Mouse (Mus musculus) mesoderm, embryonic 11.5 days (tissue): ENCODE measurements around the gene Olfr695.
"Not testable (repeated sequence)": the region's sequence is repeated elsewhere in the genome, so short reads cannot be mapped to it uniquely, and the experiment has no call there.

ENCODE experiments used
- DNase-seq: peaks from one replicate; pipeline ENCODE4 v3.0.0-alpha.2; 2012; ENCODE audit warnings: low read depth, low spot score

Olfr695 gene

DNA sequence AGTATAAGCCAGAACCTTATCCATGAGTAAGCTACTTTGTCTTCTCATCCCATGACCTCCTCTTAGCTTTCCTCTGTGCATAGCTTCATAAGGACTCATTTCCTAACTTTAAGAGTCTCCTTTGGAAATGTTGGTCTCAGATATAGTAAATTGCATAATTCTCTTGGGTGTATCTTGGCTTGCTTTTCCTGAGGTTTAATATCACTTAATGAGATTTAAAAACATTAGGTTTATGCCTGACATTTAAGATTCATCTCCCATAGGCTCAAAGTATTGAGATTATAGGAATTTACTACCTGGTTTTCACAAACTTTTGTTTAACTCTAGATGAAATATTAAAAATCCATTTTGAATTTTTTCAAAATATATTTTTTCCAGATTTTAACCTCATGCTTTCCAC lies at the start of gene Olfr695:
Olfr695 (minus strand) TSS at position 101 of the 400 bp plus-strand sequence.
- no peak for DNase-seq

DNA sequence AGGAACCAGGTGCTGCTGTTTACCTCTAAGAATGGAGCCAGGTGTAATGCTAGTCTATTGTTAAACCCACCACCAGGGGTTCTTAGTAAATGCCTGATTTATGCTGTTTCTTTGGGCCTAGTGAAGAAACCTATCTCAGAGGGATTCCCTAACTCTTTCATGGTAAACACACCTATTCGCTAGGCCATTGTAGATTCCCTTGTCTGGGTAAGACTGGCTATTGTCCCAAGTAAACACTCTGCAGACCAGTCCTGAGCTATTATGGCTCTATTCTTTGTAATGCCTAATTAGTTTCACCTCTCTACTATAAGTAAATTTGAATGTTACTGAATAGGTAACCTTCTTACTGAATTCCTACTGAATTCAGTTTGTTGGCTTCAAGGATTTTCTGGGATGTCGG lies 44.8 kb upstream of the Olfr695 start:
- DNase-seq = not testable (repeated sequence)

DNA sequence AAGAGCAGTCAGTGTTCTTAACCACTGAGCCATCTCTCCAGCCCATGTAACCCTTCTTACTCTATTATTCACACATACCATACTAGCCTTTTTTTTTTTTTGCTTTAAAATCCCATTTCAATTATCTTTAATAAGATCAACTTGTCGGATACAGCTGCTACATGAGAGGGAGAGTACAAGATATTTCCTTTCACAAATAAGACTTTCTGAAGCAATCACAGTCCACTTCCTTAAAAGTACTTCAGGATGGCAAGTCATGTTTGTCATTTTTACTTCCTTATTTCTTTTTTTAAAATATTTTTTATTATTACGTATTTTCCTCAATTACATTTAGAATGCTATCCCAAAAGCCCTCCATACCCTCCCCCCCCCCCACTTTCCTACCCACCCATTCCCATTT lies 42.6 kb upstream of the Olfr695 start:
- no peak for DNase-seq

DNA sequence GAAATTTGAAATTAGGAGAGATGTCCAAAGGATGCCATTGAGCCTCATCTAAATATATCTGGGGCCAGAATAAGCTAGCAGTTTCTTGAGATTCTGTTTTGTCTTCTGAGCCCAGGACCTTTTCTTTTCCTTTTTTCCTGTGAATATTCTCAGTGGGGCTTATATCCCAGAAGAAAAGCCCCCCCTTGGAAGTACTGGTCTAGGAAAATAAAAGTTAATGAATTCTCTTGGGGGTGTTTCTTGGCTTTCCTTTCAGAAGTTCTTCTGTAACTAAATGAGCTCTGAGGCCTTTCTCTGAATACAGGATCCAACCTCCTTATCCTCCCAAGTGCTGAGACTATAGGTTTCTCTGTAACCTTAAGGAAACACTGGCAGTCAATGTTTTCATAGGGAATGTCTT lies 39.1 kb upstream of the Olfr695 start, which contains the start of gene Olfr698:
Olfr698 (minus strand) TSS at position 101 of the 400 bp plus-strand sequence.
- DNase-seq = no peak

DNA sequence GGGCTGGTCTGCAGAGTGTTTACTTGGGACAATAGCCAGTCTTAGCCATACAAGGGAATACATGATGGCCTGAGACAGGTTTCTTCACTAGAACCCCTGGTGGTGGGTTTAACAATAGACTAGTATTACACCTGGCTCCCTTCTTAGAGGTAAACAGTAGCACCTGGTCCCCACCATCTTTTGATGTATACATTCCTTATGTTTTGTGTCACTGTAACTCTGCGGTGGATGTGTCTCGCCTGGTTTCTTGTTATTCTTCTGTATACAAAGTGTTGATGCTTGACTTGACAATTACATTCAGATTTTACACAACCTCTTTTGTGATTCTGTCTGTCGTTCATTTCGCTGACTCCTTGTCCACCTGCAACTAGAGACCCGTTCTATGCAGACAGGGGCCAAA lies 29.6 kb upstream of the Olfr695 start:
- DNase-seq = no peak

DNA sequence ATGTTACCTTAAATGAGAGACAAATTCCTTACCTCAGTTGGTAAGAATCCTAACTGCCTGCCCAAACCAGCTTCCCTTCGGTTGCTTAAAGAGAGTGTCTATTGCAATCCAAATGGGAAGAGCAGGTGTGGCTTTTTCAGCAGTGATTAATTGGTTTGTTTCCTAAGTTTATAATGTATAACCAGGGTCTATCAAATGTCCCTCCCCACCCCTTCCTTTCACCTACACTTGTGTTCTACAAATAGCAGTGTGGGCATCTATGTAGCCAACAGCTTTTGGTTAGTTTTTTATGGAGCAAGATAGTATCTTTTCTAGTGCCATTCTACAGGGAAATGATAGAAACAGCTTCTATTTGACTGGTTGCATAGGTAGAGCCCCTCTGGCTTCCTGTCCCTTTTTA lies 26.1 kb upstream of the Olfr695 start, which contains the start of gene Olfr697:
Olfr697 (minus strand) TSS at position 101 of the 400 bp plus-strand sequence.
- no peak for DNase-seq

DNA sequence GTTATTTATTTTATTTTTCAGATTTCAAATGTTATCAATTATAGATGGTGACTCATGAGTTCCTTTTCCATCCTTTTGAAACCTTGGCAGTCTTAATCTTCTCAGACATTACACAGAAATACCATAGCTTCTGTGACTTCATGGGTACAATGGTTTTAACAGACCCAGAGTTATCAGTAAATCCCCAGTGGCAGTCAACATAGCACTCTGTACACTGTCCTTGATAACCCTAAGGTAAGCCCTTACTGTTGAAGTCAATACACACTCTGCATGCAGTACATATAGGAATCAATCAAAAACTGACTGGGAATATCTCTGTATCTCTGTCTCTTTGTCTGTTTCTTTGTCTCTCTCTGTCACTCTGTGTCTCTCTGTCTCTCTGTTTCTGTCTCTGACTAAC lies 20.8 kb upstream of the Olfr695 start:
- DNase-seq = no peak

DNA sequence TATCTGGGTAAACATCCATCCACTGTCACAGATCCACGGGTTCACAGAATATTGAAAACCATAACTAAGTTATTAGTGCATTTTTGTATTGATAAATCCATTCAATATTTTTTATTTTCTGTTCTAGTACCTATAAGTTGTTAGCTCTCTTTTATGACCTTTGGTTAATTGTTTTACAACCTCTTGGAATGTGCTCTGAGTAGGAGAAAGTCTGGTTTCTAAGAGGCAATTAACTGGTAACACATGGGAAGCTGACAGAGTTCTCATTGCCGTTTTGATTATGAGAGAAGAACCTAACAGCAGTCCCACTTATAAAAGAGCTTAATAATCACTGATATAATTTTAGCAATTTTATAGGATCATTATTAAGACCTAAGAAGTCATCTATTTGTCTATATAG lies 17.5 kb upstream of the Olfr695 start:
- no peak for DNase-seq

DNA sequence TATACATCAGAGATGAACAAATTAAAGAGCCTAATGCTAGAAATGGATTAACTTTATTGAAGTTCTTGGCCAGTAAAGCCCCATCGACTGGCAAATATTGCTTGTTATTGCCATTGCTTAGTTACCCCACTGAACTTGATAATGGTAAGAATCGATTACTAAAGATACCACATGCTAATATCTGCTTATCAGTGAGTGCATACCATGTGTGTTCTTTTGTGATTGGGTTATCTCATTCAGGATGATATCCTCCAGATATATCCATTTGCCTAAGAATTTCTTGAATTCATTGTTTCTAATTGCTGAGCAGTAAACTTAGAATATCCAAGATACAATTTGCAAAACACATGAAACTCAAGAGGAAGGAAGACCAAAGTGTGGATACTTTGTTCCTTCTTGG lies 9.5 kb upstream of the Olfr695 start:
- DNase-seq = not testable (repeated sequence)

DNA sequence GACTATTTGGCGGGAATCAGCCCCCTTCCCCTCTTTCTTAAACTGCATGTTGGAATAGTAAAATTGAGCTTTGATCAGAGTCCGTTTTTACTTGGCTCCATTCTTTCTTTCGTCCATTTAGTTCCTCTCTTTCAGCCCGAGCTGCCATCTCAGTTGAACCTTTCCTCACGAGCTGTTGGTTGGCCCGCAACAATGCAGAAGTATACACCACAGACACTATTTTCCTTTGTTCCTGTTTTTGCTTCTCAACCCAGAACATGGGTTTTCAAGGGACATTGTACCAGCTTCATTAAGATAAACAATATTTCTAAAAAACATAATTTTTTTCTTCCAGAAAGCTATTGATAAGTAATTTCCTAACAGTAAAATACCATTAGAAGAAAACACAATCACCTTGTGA lies 4.7 kb downstream of the Olfr695 start:
- no peak for DNase-seq

DNA sequence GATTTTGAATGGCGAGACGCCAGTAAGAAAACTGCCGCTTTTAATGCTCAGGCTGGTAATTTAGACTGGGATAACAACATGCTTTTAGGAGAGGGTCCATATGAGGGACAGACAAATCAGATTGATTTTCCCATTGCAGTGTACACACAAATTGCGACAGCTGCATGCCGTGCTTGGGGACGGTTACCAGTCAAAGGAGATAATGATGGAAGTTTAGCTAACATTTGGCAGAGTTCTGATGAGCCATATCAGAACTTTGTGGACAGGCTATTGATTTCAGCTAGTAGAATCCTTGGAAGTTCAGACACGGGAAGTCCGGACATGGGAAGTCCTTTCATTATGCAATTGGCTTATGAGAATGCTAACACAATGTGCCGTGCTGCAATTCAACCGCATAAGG lies 8.5 kb downstream of the Olfr695 start:
- DNase-seq = not testable (repeated sequence)

DNA sequence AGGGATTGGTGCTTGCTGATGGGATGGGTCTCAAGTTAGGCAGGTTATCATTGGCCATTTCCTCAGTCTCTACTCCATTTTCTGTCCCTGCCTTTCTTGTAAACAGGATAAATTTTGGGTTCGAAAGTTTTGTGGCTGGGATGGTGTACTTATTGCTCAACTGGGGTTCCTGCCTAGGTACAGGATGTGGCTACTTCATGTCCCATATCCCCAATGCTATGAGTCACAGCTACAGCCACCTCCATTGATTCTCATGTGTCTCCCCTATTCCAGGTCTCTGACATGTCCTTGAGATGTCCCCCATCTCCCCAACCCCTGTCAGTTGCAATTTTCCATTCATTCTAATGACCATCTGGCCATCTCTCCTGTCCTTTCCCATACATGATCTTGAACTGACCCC lies 19.3 kb downstream of the Olfr695 start:
- no peak for DNase-seq

DNA sequence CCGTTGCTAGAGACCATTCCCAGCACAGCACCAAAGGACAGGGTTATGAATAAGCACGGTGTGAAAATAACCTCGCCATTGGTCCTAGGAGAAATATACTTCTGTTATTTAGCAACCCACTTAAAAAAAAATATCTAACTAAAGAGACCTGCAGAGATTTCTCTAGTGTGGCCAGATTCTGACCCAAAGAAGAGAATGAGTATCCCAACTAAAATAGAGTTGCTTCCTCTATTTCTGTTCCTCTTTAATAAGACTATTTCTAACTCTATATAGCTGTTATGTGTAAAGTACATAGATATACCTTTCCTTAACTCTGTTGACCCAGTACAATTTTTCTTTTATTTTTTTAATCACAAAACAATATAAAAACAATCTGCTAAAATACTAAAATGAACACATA lies 23.2 kb downstream of the Olfr695 start:
- DNase-seq = no peak

DNA sequence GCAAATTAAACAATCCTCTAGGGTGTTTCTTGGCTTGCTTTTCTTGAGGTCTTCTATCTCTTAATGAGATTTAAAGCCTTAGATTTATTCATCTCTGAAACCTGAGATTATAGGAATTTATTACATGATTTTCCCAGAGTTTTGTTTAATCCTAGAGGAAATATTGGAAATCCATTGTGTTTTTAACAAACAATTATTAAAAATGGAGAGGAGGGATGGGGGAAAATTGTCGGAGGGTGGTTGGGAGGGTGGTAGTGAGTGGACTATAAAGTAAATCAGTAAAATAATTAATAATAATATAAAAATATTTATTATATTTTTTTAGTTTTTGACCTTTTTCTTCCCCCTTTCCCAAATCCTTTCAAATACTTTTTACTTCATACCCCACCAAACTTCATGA lies 24.5 kb downstream of the Olfr695 start, which contains the start of gene Olfr694:
Olfr694 (minus strand) TSS at position 101 of the 400 bp plus-strand sequence.
- DNase-seq = no peak

DNA sequence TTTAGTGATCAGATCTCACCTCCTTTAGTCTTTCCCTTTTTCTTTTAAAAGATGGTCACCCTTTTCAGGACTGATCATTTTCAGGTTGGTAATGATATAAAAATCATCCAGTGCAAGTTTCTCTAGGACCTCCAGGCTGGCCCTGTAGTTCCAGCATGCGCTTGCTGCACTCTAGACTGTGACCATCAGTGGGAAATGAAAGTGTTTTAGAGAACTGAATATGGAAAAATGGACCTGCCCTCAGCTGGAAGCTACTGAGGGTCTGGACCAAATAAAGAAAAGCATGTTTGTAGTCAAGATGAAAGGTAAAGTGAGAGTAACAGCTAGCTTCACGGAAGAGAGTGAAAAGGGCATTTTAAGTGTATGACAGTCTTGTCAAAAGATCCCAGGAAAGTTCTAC lies 30.8 kb downstream of the Olfr695 start:
- DNase-seq = no peak

DNA sequence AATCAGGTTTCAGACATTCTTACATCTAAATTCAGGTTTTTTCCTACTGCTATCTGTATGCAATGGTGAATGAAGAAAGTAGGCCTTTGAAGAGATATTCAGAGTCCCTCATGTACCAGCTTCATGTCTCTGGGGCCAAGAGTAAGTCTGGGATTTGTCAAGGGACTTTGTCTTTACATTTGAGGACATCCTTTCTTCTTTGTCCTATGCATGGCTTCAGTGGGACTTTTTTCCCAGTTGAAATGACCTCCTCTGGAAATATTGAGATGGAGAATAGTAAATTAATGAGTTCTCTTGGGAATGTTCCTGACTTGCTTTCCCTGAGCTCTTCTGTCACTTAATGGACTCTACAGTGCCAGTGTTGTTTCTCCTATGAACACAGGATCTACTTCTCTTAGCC lies 35.7 kb downstream of the Olfr695 start, which contains the start of gene Olfr693:
Olfr693 (minus strand) TSS at position 101 of the 400 bp plus-strand sequence.
- DNase-seq = no peak
